In genomic region chr11:45767081-45767480, GRCm38 (mm10) we compare ENCODE assay signal across 15 mouse cellular contexts.
DNase-seq lines count a peak whose midpoint lies in the region; ATAC-seq lines count a peak whose summit lies in the region.
"Had no signal": no experiment of that assay in that cellular context is flagged by ENCODE, and none has a peak within 500 bp of the region (broad histone marks: within the 10 kb centered on the region; RNA-seq: fewer than 3 reads in every experiment).

No protein-coding gene starts in this region.

- no peak overlapping the region for H3K9ac ChIP-seq in embryonic facial prominence, embryonic 14.5 days (ENCODE audit: low read depth, low read length)
- H3K9ac ChIP-seq: intestine, embryonic 15.5 days; limb, embryonic 13.5 days; lung, embryonic 14.5 days had no signal

- DNase-seq in embryonic facial prominence, embryonic 14.5 days (ENCODE audit: low spot score): peak; percentile 31
- no peak for DNase-seq in embryonic facial prominence, embryonic 10.5 days (ENCODE audit: low spot score)
- peak; percentile 24 for DNase-seq in kidney, postnatal 10 days
- DNase-seq in kidney, adult 18-20 months: no peak
- peak; percentile 49 for DNase-seq in 3134 (ENCODE audit: extremely low read depth, insufficient read length, low spot score)
- DNase-seq in adrenal gland, postnatal 25 days: peak; percentile 19
- no peak for DNase-seq in urinary bladder, postnatal 14 days (ENCODE audit: low spot score)
- DNase-seq: heart, adult 2 months; lung, embryonic 14.5 days; thymus, adult 2 months had no signal

- H3K27ac ChIP-seq in embryonic facial prominence, embryonic 14.5 days (replicated peaks; ENCODE audit: low read depth, low read length): no peak overlapping the region
- H3K27ac ChIP-seq in embryonic facial prominence, embryonic 10.5 days (replicated peaks): no peak overlapping the region
- H3K27ac ChIP-seq: heart, adult 2 months; intestine, embryonic 15.5 days; limb, embryonic 13.5 days had no signal

- no peak overlapping the region for H3K4me2 ChIP-seq in embryonic facial prominence, embryonic 14.5 days (ENCODE audit: low read depth, low read length)
- H3K4me2 ChIP-seq: intestine, embryonic 15.5 days; limb, embryonic 13.5 days; lung, embryonic 14.5 days; midbrain, embryonic 11.5 days had no signal

- no peaks in the 10 kb centered on the region for H3K36me3 ChIP-seq in embryonic facial prominence, embryonic 14.5 days (ENCODE audit: control insufficient read depth, insufficient read depth, low read length)
- no peaks in the 10 kb centered on the region for H3K36me3 ChIP-seq in embryonic facial prominence, embryonic 10.5 days (replicated peaks)
- H3K36me3 ChIP-seq: intestine, embryonic 15.5 days; limb, embryonic 13.5 days had no signal

- H3K4me3 ChIP-seq in embryonic facial prominence, embryonic 14.5 days (ENCODE audit: low read depth, low read length): no peak overlapping the region
- H3K4me3 ChIP-seq in embryonic facial prominence, embryonic 10.5 days: no peak overlapping the region
- H3K4me3 ChIP-seq: heart, adult 2 months; intestine, embryonic 15.5 days; limb, embryonic 13.5 days had no signal

- 62% methylated on average over 4 of the region's 4 CpGs for WGBS in embryonic facial prominence, embryonic 14.5 days
- 85% methylated on average over 4 of the region's 4 CpGs for WGBS in embryonic facial prominence, embryonic 10.5 days

- no peaks in the 10 kb centered on the region for H3K4me1 ChIP-seq in embryonic facial prominence, embryonic 14.5 days (ENCODE audit: control insufficient read depth, insufficient read depth, low read length)
- no peaks in the 10 kb centered on the region for H3K4me1 ChIP-seq in embryonic facial prominence, embryonic 10.5 days
- H3K4me1 ChIP-seq: intestine, embryonic 15.5 days; limb, embryonic 13.5 days had no signal

- H3K27me3 ChIP-seq in embryonic facial prominence, embryonic 14.5 days (replicated peaks; ENCODE audit: control insufficient read depth, insufficient read depth, low read length): no peaks in the 10 kb centered on the region; the same call in 1 of the 2 replicates
- H3K27me3 ChIP-seq in embryonic facial prominence, embryonic 10.5 days (replicated peaks; ENCODE audit: low read depth, poor library complexity, severe bottlenecking): no peaks in the 10 kb centered on the region
- H3K27me3 ChIP-seq: intestine, embryonic 15.5 days; limb, embryonic 13.5 days had no signal

- H3K9me3 ChIP-seq in embryonic facial prominence, embryonic 14.5 days (ENCODE audit: control insufficient read depth, low read length): no peaks in the 10 kb centered on the region
- H3K9me3 ChIP-seq in embryonic facial prominence, embryonic 10.5 days: no peaks in the 10 kb centered on the region
- H3K9me3 ChIP-seq: intestine, embryonic 15.5 days had no signal

- no peak for ATAC-seq in embryonic facial prominence, embryonic 14.5 days (ENCODE audit: low read depth)
- ATAC-seq in erythroblast, adult 5-6 weeks (replicated peaks; ENCODE audit: low FRiP score, poor library complexity, severe bottlenecking): no peak
- ATAC-seq: CD4-positive, CD25-positive, alpha-beta regulatory T cell, adult 4 months; intestine, embryonic 15.5 days had no signal

Comparison
In these comparisons a context has a peak if more than half of its experiments do, and no peak if none do; other contexts are left out.
1. DNase-seq: peak in embryonic facial prominence, embryonic 14.5 days (single experiment), kidney, postnatal 10 days (single experiment), 3134 (single experiment) and adrenal gland, postnatal 25 days (single experiment); none in embryonic facial prominence, embryonic 10.5 days (single experiment), kidney, adult 18-20 months (single experiment) and urinary bladder, postnatal 14 days (single experiment).